Mouse (Mus musculus) ES-E14 (cell line): ENCODE results near the gene Raph1. TPM values are rescaled to one million over a fixed set of nuclear protein-coding genes. Genes with fewer than 3 reads are reported as not detected.

Source experiments
- DNase-seq: peaks from one replicate; pipeline ENCODE4 v3.0.0-alpha.2; 2013; ENCODE audit warnings: low read depth, low spot score
- H3K27ac ChIP-seq: 2 replicates; pipeline ENCODE4 v1.5.1; 2012; ENCODE audit warnings: low read depth, mild to moderate bottlenecking, low read length, moderate library complexity, mixed read lengths; ENCODE audit not compliant: poor library complexity, insufficient read depth, severe bottlenecking
- H3K36me3 ChIP-seq: 2 replicates; pipeline ENCODE4 v1.6.1; 2012; ENCODE audit warnings: mild to moderate bottlenecking, low read length, moderate library complexity, mixed read lengths; ENCODE audit not compliant: control insufficient read depth, poor library complexity, insufficient read depth, severe bottlenecking
- H3K4me1 ChIP-seq, 2 experiments: fragments of 150-350 bp in 1 of 2; sonication (generic) in 1 of 2; 2 replicates each; pipeline ENCODE4 v1.6.1; 2012; ENCODE audit warnings: low read length in 2 of 2, mild to moderate bottlenecking in 1 of 2, mixed read lengths in 1 of 2; ENCODE audit not compliant: control insufficient read depth in 2 of 2, insufficient read depth in 2 of 2, poor library complexity in 1 of 2
- H3K4me3 ChIP-seq, 2 experiments: fragments of 150-350 bp in 1 of 2; sonication (generic) in 1 of 2; 2 replicates each; pipeline ENCODE4 v1.5.1; 2012; ENCODE audit warnings: low read length in 2 of 2, low read depth in 1 of 2, mild to moderate bottlenecking in 1 of 2, mixed read lengths in 1 of 2; ENCODE audit not compliant: insufficient read depth in 1 of 2, poor library complexity in 1 of 2, severe bottlenecking in 1 of 2
- H3K9ac ChIP-seq: 2 replicates; pipeline ENCODE4 v1.6.1; 2012; ENCODE audit warnings: low read depth, mild to moderate bottlenecking, low read length, mixed read lengths; ENCODE audit not compliant: poor library complexity, insufficient read depth, severe bottlenecking
- H3K9me3 ChIP-seq: fragments of 150-350 bp; sonication (generic); 2 replicates; pipeline ENCODE4 v1.6.1; 2012; ENCODE audit warnings: low read depth, mild to moderate bottlenecking, low read length; ENCODE audit not compliant: control insufficient read depth, insufficient read depth
- CHD2 ChIP-seq: IDR thresholded peaks from 2 replicates; pipeline ENCODE4 v1.6.1; 2014; ENCODE audit warnings: mild to moderate bottlenecking, low read depth, low read length, inconsistent platforms
- HCFC1 ChIP-seq: IDR thresholded peaks from 2 replicates; pipeline ENCODE4 v1.6.1; 2012; ENCODE audit warnings: low read length, inconsistent platforms, borderline replicate concordance; ENCODE audit not compliant: insufficient read depth
- MAFK ChIP-seq: IDR thresholded peaks from 2 replicates; pipeline ENCODE4 v1.6.1; 2014; ENCODE audit warnings: mild to moderate bottlenecking, low read depth, low read length, inconsistent platforms; ENCODE audit not compliant: insufficient read depth
- ZC3H11A ChIP-seq: IDR thresholded peaks from 2 replicates; pipeline ENCODE4 v1.6.1; 2012; ENCODE audit warnings: low read depth, mild to moderate bottlenecking, inconsistent platforms, low read length, borderline replicate concordance
- ZNF384 ChIP-seq: IDR thresholded peaks from 2 replicates; pipeline ENCODE4 v1.6.1; 2012; ENCODE audit warnings: low read depth, low read length, inconsistent platforms
- in situ Hi-C, 2 experiments: fragments of 600-800 bp; cut with MboI; formaldehyde crosslinking; loops; one replicate each; pipeline ENCODE4 v1.15.1; 2025; ENCODE audit warnings: low sequenced_read_pairs in 2 of 2, inconsistent platforms in 1 of 2; ENCODE audit not compliant: unreplicated experiment in 2 of 2
- total RNA-seq: library from RNA; depleted of rRNA; stranded (reverse); fragments of 300-350 nt; gene quantifications from 2 replicates; pipeline ENCODE4 v1.2.3, GENCODE M21; 2012

Gene Raph1
- total RNA-seq, 1 experiment: 36.5 TPM

- no peaks in the 10 kb centered on the region for H3K9me3 ChIP-seq
- H3K27ac ChIP-seq: no peak overlapping the region
- in situ Hi-C loops: no loop called here
- TF ChIP-seq ZNF384: no peak
- no peak overlapping the region for H3K9ac ChIP-seq
- no peak for DNase-seq
- H3K36me3 ChIP-seq: no peaks in the 10 kb centered on the region
- no peaks in the 10 kb centered on the region; a peak in 1 of 4 replicates for H3K4me1 ChIP-seq
- H3K4me3 ChIP-seq: no peak overlapping the region
These were observed 42.3 kb upstream of the Raph1 start for GRCm38 (mm10) chr1:60609011-60609775.

- in situ Hi-C loops: no loop called here
- DNase-seq: no peak
- H3K4me3 ChIP-seq: no peak overlapping the region
These were observed 37.6 kb upstream of the Raph1 start for GRCm38 (mm10) chr1:60604481-60605021.

GRCm38 (mm10) chr1:60600682-60601081 lies 33.8 kb upstream of the Raph1 start:
- Histone ChIP-seq H3K36me3 (no peaks in the 10 kb centered on the region), H3K9ac (no peak overlapping the region), H3K9me3 (no peaks in the 10 kb centered on the region), H3K4me1 (no peaks in the 10 kb centered on the region), H3K4me3 (no peak overlapping the region), H3K27ac (no peak overlapping the region)
- in situ Hi-C loops: no loop called here
- no peak for DNase-seq
- TF ChIP-seq CHD2 (no peak), HCFC1 (no peak), MAFK (no peak), ZNF384 (no peak), ZC3H11A (no peak)

More at GRCm38 (mm10) chr1:60604481-60605021, 37.6 kb upstream of the Raph1 start:
- Histone ChIP-seq H3K4me1 (no peaks in the 10 kb centered on the region; a peak in 1 of 4 replicates), H3K9ac (no peak overlapping the region), H3K36me3 (no peaks in the 10 kb centered on the region), H3K27ac (no peak overlapping the region), H3K9me3 (no peaks in the 10 kb centered on the region)
- TF ChIP-seq ZNF384: no peak
- TF ChIP-seq MAFK: no peak
- TF ChIP-seq ZC3H11A: no peak
- TF ChIP-seq CHD2: no peak
- no peak for TF ChIP-seq HCFC1

GRCm38 (mm10) chr1:60599926-60600325 lies 33.0 kb upstream of the Raph1 start:
- no peak overlapping the region for H3K9ac ChIP-seq
- in situ Hi-C loops: no loop called here
- H3K27ac ChIP-seq: no peak overlapping the region
- H3K9me3 ChIP-seq: no peaks in the 10 kb centered on the region
- H3K4me3 ChIP-seq: no peak overlapping the region
- no peak for DNase-seq
- no peaks in the 10 kb centered on the region for H3K4me1 ChIP-seq
- H3K36me3 ChIP-seq: no peaks in the 10 kb centered on the region
- TF ChIP-seq MAFK (no peak), CHD2 (no peak), ZNF384 (no peak), HCFC1 (no peak), ZC3H11A (no peak)
